Mouse (Mus musculus): Measurements from ENCODE around the gene Abhd12b. TPM values are rescaled to one million over a fixed set of nuclear protein-coding genes. Genes with fewer than 3 reads are reported as not detected.

The Abhd12b gene
- polyA plus RNA-seq, 1 experiment from 2014 or later, result not detected

DNA sequence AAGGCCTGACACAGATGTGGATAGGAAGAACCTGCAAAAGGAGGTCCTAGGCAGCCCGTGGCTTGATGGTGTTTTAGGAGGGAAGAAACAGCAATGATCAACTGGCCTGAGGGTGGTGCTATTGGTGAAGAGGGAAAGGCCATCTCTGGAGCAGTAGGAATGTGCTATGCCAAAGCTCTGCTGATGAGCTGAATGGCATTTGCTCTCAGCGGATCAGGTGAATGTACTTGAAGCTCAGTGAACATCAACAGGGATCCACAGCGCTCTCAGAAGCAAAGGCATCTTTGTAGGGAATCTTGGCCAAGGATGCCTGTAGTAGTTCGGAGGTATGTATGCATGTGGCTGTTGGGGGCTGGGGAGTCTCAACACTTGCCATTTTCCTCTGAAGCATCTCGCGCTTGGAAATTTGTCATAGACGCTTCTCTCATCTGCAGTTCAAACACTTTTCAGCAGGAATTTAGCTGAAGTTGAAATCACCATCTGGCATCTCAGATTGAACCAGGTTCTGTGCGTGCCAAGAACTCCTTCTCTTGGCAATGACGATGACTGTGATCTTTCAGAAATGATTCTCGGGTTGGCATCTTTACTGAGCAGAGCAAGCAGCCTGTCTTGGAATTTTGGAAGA, 35.1 kb upstream of the Abhd12b start:
- 88% methylated on average over 10 of the region's 10 CpGs for WGBS
- no peaks in the 10 kb centered on the region for H3K4me1 ChIP-seq
- no peaks in the 10 kb centered on the region for H3K36me3 ChIP-seq (replicated peaks)
- no peak for DNase-seq (ENCODE audit: extremely low spot score, low spot score)
- peaks cover 45% of the 10 kb centered on the region for H3K27me3 ChIP-seq (ENCODE audit: poor library complexity, severe bottlenecking)
- no peak overlapping the region for H3K27ac ChIP-seq
- no peak overlapping the region for H3K4me3 ChIP-seq
- H3K9me3 ChIP-seq, result no peaks in the 10 kb centered on the region

GRCm38 (mm10) chr12:70119552-70119951, 34.4 kb upstream of the Abhd12b start:
- Histone ChIP-seq H3K27me3 (ENCODE audit: poor library complexity, severe bottlenecking) (peaks cover 38% of the 10 kb centered on the region), H3K4me3 (no peak overlapping the region), H3K9me3 (no peaks in the 10 kb centered on the region), H3K4me1 (no peaks in the 10 kb centered on the region), H3K36me3 (replicated peaks) (no peaks in the 10 kb centered on the region), H3K27ac (no peak overlapping the region)
- WGBS, result 79% methylated on average over 2 of the region's 2 CpGs
- DNase-seq (ENCODE audit: extremely low spot score, low spot score), result no peak

GRCm38 (mm10) chr12:70126626-70127025, 27.3 kb upstream of the Abhd12b start:
- H3K4me3 ChIP-seq, result no peak overlapping the region
- H3K4me1 ChIP-seq, result peaks cover 5% of the 10 kb centered on the region; the same call in 1 of the 2 replicates
- 93% methylated on average over 4 of the region's 4 CpGs for WGBS
- H3K27ac ChIP-seq, result no peak overlapping the region
- no peaks in the 10 kb centered on the region for H3K9me3 ChIP-seq
- H3K27me3 ChIP-seq (ENCODE audit: poor library complexity, severe bottlenecking), result no peaks in the 10 kb centered on the region
- no peaks in the 10 kb centered on the region for H3K36me3 ChIP-seq (replicated peaks)
- no peak for DNase-seq (ENCODE audit: extremely low spot score, low spot score)

DNA sequence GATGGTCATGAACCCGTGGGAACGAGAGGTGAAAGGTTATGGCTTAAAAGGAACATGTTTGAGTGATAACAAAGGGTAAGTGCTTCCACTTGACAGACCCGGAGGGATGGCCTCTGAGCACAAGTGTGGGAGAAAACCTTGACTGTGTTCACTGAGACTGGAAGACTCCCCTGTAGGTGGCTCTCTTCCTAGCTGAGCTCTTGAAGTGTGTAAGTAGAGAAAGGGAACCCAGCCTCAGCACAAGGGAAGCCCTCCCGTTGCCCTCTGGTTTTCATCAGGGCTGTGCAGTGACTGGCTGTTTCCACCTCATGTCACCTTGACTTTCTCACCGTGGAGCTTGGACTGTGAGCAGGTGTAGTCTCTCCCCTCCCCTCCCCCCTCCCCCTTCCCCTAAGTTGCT, 24.8 kb upstream of the Abhd12b start:
- Histone ChIP-seq H3K4me1 (peaks cover 5% of the 10 kb centered on the region; the same call in 1 of the 2 replicates), H3K27me3 (ENCODE audit: poor library complexity, severe bottlenecking) (no peaks in the 10 kb centered on the region), H3K4me3 (no peak overlapping the region), H3K27ac (no peak overlapping the region), H3K9me3 (no peaks in the 10 kb centered on the region), H3K36me3 (replicated peaks) (no peaks in the 10 kb centered on the region)
- DNase-seq (ENCODE audit: extremely low spot score, low spot score), result no peak
- 59% methylated on average over 5 of the region's 5 CpGs for WGBS

DNA sequence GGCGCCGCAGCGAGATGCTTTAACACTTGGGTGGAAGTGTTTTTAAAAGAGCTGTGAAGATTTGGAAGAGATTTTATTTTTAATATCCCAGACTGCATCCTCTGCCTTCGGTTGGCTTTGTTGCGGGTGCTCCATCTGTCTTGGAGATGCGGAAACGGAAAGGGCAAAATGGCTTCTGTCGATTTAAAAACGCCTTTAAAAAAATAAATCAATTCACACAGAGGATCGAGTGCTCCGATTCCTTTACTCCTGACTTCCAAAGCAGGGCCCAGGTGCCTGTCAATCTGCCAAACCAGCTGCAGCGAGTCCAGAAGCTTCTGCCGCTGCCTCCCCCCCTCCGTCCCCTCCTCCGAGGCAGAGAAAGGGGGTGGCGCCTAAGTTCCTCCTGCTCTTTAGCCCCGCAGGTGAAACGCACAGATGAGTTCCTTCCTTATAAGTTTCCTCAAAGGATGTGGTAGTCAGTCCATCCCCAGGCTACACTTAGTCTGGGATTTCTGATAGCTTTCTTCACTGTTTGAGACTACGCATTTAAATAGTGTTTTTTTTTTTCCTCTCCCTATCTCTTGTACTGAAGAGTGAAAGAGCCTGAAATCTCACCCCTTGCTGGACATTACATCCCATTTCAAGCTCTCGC, 22.8 kb upstream of the Abhd12b start:
- Histone ChIP-seq H3K4me3 (no peak overlapping the region), H3K27ac (no peak overlapping the region), H3K27me3 (ENCODE audit: poor library complexity, severe bottlenecking) (no peaks in the 10 kb centered on the region), H3K9me3 (no peaks in the 10 kb centered on the region), H3K4me1 (peaks cover 5% of the 10 kb centered on the region; the same call in 1 of the 2 replicates), H3K36me3 (replicated peaks) (no peaks in the 10 kb centered on the region)
- WGBS, result 55% methylated on average over 20 of the region's 20 CpGs
- DNase-seq (ENCODE audit: extremely low spot score, low spot score), result no peak

GRCm38 (mm10) chr12:70134627-70135235, 19.2 kb upstream of the Abhd12b start:
- H3K9me3 ChIP-seq, result no peaks in the 10 kb centered on the region
- H3K4me3 ChIP-seq, result no peak overlapping the region
- H3K4me1 ChIP-seq, result peaks cover 5% of the 10 kb centered on the region; the same call in 1 of the 2 replicates
- H3K36me3 ChIP-seq (replicated peaks), result no peaks in the 10 kb centered on the region
- no peak overlapping the region for H3K27ac ChIP-seq
- WGBS, result 90% methylated on average over 20 of the region's 20 CpGs
- H3K27me3 ChIP-seq (ENCODE audit: poor library complexity, severe bottlenecking), result no peaks in the 10 kb centered on the region
- no peak for DNase-seq (ENCODE audit: extremely low spot score, low spot score)

DNA sequence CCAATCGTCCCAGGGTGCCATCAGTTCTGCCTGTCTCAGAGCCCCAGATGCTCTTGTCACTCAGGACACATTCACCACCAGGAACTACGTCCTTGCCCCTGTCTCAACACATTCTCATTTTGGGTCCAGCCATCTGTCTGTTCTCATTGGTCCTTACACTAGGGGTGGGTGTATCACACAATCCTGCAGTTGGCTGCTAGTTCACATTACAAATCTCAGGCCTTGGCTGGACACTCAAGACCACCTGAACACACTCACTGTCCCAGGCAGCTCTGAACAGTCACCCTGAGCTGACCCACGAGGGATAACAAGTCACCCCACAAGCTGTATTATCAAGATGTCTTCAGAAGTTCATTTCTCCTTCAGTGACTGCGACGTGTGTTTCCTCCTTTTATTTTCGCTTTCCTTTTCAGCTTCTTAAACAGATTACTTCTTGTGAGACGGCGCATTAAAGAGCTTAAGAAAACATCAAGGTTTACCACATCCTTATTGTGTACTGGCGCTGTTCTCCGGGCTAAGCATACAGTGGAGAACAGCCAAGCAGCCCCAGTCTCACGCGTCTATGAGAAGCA, 17.7 kb upstream of the Abhd12b start:
- DNase-seq (ENCODE audit: extremely low spot score, low spot score), result no peak
- whole genome bisulfite sequencing, result 81% methylated on average over 12 of the region's 12 CpGs
- no peaks in the 10 kb centered on the region for H3K9me3 ChIP-seq
- H3K27ac ChIP-seq, result no peak overlapping the region
- no peaks in the 10 kb centered on the region for H3K36me3 ChIP-seq (replicated peaks)
- no peaks in the 10 kb centered on the region for H3K27me3 ChIP-seq (ENCODE audit: poor library complexity, severe bottlenecking)
- H3K4me3 ChIP-seq, result no peak overlapping the region
- H3K4me1 ChIP-seq, result peaks cover under 1% of the 10 kb centered on the region; the same call in 1 of the 2 replicates

DNA sequence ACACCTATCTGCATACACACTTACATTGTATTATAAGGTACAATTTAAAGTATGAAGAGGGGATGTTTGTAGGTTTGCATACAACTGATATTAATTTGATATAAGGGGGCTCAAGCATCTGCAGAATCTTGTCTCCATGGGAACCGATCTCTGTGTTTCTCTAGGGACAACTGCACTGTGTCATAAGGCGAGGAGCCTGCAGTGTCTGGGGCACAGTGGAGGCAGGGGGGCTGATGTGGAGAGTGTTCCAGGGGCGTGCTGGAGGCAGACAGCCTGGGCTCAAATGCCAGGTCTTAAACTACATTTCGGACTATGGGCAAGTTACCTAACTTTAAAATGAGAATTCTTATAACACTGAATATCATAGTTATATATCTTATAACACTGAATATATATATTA, 16.8 kb upstream of the Abhd12b start:
- 90% methylated on average over 4 of the region's 4 CpGs for WGBS
- no peak for DNase-seq (ENCODE audit: extremely low spot score, low spot score)
- H3K27ac ChIP-seq, result no peak overlapping the region

GRCm38 (mm10) chr12:70137626-70138025, 16.3 kb upstream of the Abhd12b start:
- WGBS, result 86% methylated on average over 9 of the region's 9 CpGs
- no peak for DNase-seq (ENCODE audit: extremely low spot score, low spot score)
- no peaks in the 10 kb centered on the region for H3K4me1 ChIP-seq
- no peak overlapping the region for H3K4me3 ChIP-seq
- no peak overlapping the region for H3K27ac ChIP-seq
- H3K36me3 ChIP-seq (replicated peaks), result no peaks in the 10 kb centered on the region
- no peaks in the 10 kb centered on the region for H3K27me3 ChIP-seq (ENCODE audit: poor library complexity, severe bottlenecking)
- no peaks in the 10 kb centered on the region for H3K9me3 ChIP-seq

More for the DNA sequence above, 16.8 kb upstream of the Abhd12b start:
- Histone ChIP-seq H3K9me3 (no peaks in the 10 kb centered on the region), H3K4me1 (no peaks in the 10 kb centered on the region), H3K36me3 (replicated peaks) (no peaks in the 10 kb centered on the region), H3K4me3 (no peak overlapping the region), H3K27me3 (ENCODE audit: poor library complexity, severe bottlenecking) (no peaks in the 10 kb centered on the region)

GRCm38 (mm10) chr12:70139871-70140270, 14.1 kb upstream of the Abhd12b start:
- WGBS, result 76% methylated on average over 4 of the region's 4 CpGs
- no peak overlapping the region for H3K27ac ChIP-seq
- no peak for DNase-seq (ENCODE audit: extremely low spot score, low spot score)

GRCm38 (mm10) chr12:70140542-70140941, 13.4 kb upstream of the Abhd12b start:
- Histone ChIP-seq H3K36me3 (replicated peaks) (no peaks in the 10 kb centered on the region), H3K27ac (no peak overlapping the region), H3K9me3 (no peaks in the 10 kb centered on the region), H3K27me3 (ENCODE audit: poor library complexity, severe bottlenecking) (no peaks in the 10 kb centered on the region), H3K4me3 (no peak overlapping the region), H3K4me1 (peaks cover 8% of the 10 kb centered on the region; the same call in 1 of the 2 replicates)
- no peak for DNase-seq (ENCODE audit: extremely low spot score, low spot score)
- 95% methylated on average over 5 of the region's 5 CpGs for WGBS

More at GRCm38 (mm10) chr12:70139871-70140270, 14.1 kb upstream of the Abhd12b start:
- Histone ChIP-seq H3K27me3 (ENCODE audit: poor library complexity, severe bottlenecking) (no peaks in the 10 kb centered on the region), H3K4me3 (no peak overlapping the region), H3K9me3 (no peaks in the 10 kb centered on the region), H3K36me3 (replicated peaks) (no peaks in the 10 kb centered on the region), H3K4me1 (peaks cover 7% of the 10 kb centered on the region; the same call in 1 of the 2 replicates)

GRCm38 (mm10) chr12:70140993-70141576, 12.9 kb upstream of the Abhd12b start:
- Histone ChIP-seq H3K4me1 (peaks cover 8% of the 10 kb centered on the region; the same call in 1 of the 2 replicates), H3K9me3 (no peaks in the 10 kb centered on the region), H3K36me3 (replicated peaks) (no peaks in the 10 kb centered on the region), H3K4me3 (no peak overlapping the region), H3K27me3 (ENCODE audit: poor library complexity, severe bottlenecking) (no peaks in the 10 kb centered on the region), H3K27ac (no peak overlapping the region)
- WGBS, result 89% methylated on average over 5 of the region's 5 CpGs
- DNase-seq (ENCODE audit: extremely low spot score, low spot score), result no peak
